Mouse (Mus musculus) hindbrain, embryonic 15.5 days (tissue): ENCODE data around the gene Pde2a. TPM values are rescaled to one million over a fixed set of nuclear protein-coding genes. Genes with fewer than 3 reads are reported as not detected.
"Not testable (repeated sequence)": the region's sequence is repeated elsewhere in the genome, so short reads cannot be mapped to it uniquely, and the experiment has no call there.

Experiments
- ATAC-seq: fragments of 200-750 bp; cut with Nextera tagmentation; 2 replicates; pipeline ENCODE4 v1.8.0; 2017; ENCODE audit warnings: low read depth, moderate number of reproducible peaks, moderate TSS enrichment; ENCODE audit not compliant: low FRiP score
- H3K27ac ChIP-seq: fragments of 300-500 bp; sonication (generic); replicated peaks from 2 replicates; pipeline ENCODE4 v1.5.1; 2015; ENCODE audit warnings: mild to moderate bottlenecking, inconsistent platforms
- H3K27me3 ChIP-seq: fragments of 300-500 bp; sonication (generic); 2 replicates; pipeline ENCODE4 v1.6.1; 2015; ENCODE audit warnings: control low read depth, inconsistent platforms
- H3K36me3 ChIP-seq: fragments of 300-500 bp; sonication (generic); 2 replicates; pipeline ENCODE4 v1.6.1; 2015; ENCODE audit warnings: control low read depth, inconsistent platforms
- H3K4me1 ChIP-seq: fragments of 300-500 bp; sonication (generic); replicated peaks from 2 replicates; pipeline ENCODE4 v1.6.1; 2015; ENCODE audit warnings: control low read depth, inconsistent platforms
- H3K4me2 ChIP-seq: fragments of 300-500 bp; sonication (generic); 2 replicates; pipeline ENCODE4 v1.6.1; 2015; ENCODE audit warnings: moderate library complexity, mild to moderate bottlenecking, inconsistent platforms
- H3K4me3 ChIP-seq: fragments of 300-500 bp; sonication (generic); 2 replicates; pipeline ENCODE4 v1.5.1; 2015; ENCODE audit warnings: mild to moderate bottlenecking, inconsistent platforms
- H3K9ac ChIP-seq: fragments of 300-500 bp; sonication (generic); 2 replicates; pipeline ENCODE4 v1.6.1; 2015; ENCODE audit warnings: inconsistent platforms
- H3K9me3 ChIP-seq: fragments of 300-500 bp; sonication (generic); 2 replicates; pipeline ENCODE4 v1.6.1; 2016; ENCODE audit warnings: control low read depth, inconsistent platforms
- WGBS: fragments of 180-500 bp; shearing (Covaris S2); methylation state at CpG from one replicate; pipeline ENCODE4 v1.1.7; 2015; 5-methylcytosine and 5-hydroxymethylcytosine counted together
- polyA plus RNA-seq: library from polyadenylated mRNA; unstranded; fragments of >200 nt; fragmentation: Nextera tagmentation; extraction: Ambion mirVana; gene quantifications from 2 replicates; pipeline ENCODE4 v1.2.1, GENCODE M21; 2015

Pde2a gene
- polyA plus RNA-seq, 1 experiment from 2014 or later, result 34.8 TPM

- Histone ChIP-seq H3K9me3 (no peaks in the 10 kb centered on the region), H3K4me3 (no peak overlapping the region), H3K4me2 (no peak overlapping the region), H3K36me3 (no peaks in the 10 kb centered on the region), H3K27me3 (no peaks in the 10 kb centered on the region), H3K4me1 (peaks cover 21% of the 10 kb centered on the region; the same call in 1 of the 2 replicates), H3K9ac (no peak overlapping the region), H3K27ac (no peak overlapping the region)
- ATAC-seq, result no peak
- WGBS, result 59% methylated on average over 14 of the region's 14 CpGs
Measured at GRCm38 (mm10) chr7:101538141-101538933, 116.8 kb downstream of the Pde2a start.

GRCm38 (mm10) chr7:101539774-101540173 lies 118.3 kb downstream of the Pde2a start:
- no peak for ATAC-seq

GRCm38 (mm10) chr7:101540684-101541083 lies 119.2 kb downstream of the Pde2a start:
- Histone ChIP-seq H3K4me2 (no peak overlapping the region), H3K36me3 (no peaks in the 10 kb centered on the region), H3K9ac (no peak overlapping the region), H3K4me1 (0 out of 2 replicates have a peak, but pooled peaks cover 1% of the 10 kb centered on the region), H3K27ac (no peak overlapping the region), H3K4me3 (no peak overlapping the region), H3K27me3 (no peaks in the 10 kb centered on the region), H3K9me3 (no peaks in the 10 kb centered on the region)
- ATAC-seq, result no peak
- WGBS, result 75% methylated on average over 5 of the region's 5 CpGs

More at GRCm38 (mm10) chr7:101539774-101540173, 118.3 kb downstream of the Pde2a start:
- Histone ChIP-seq H3K4me3 (no peak overlapping the region), H3K4me2 (no peak overlapping the region), H3K9me3 (no peaks in the 10 kb centered on the region), H3K36me3 (no peaks in the 10 kb centered on the region), H3K27ac (no peak overlapping the region), H3K27me3 (no peaks in the 10 kb centered on the region), H3K9ac (no peak overlapping the region), H3K4me1 (peaks cover 9% of the 10 kb centered on the region; the same call in 1 of the 2 replicates)
- WGBS, result 53% methylated on average over 9 of the region's 9 CpGs

- 8% methylated on average over 11 of the region's 11 CpGs for WGBS
- peak; percentile 68; the same call in 1 of the 2 replicates for ATAC-seq
- Histone ChIP-seq H3K4me1 (no peaks in the 10 kb centered on the region), H3K9me3 (no peaks in the 10 kb centered on the region), H3K27me3 (no peaks in the 10 kb centered on the region), H3K27ac (no peak overlapping the region), H3K4me3 (no peak overlapping the region), H3K36me3 (no peaks in the 10 kb centered on the region), H3K9ac (no peak overlapping the region), H3K4me2 (0 out of 2 replicates have a peak overlapping the region, but pooled peaks have one; percentile 19)
Measured at GRCm38 (mm10) chr7:101541132-101541531, 119.6 kb downstream of the Pde2a start.

- H3K4me2 ChIP-seq, result no peak overlapping the region
- no peaks in the 10 kb centered on the region for H3K4me1 ChIP-seq
- no peak for ATAC-seq
- WGBS, result 82% methylated on average over 10 of the region's 10 CpGs
- no peak overlapping the region for H3K9ac ChIP-seq
- no peaks in the 10 kb centered on the region for H3K36me3 ChIP-seq
- no peak overlapping the region for H3K4me3 ChIP-seq
- no peak overlapping the region for H3K27ac ChIP-seq
- H3K27me3 ChIP-seq, result no peaks in the 10 kb centered on the region
- H3K9me3 ChIP-seq, result no peaks in the 10 kb centered on the region
Measured at GRCm38 (mm10) chr7:101541734-101542133, 120.2 kb downstream of the Pde2a start.

- 86% methylated on average over 3 of the region's 3 CpGs for WGBS
- no peaks in the 10 kb centered on the region for H3K4me1 ChIP-seq
- no peak for ATAC-seq
Measured at GRCm38 (mm10) chr7:101547651-101548050, 126.2 kb downstream of the Pde2a start.

GRCm38 (mm10) chr7:101549266-101549665 lies 127.8 kb downstream of the Pde2a start:
- Histone ChIP-seq H3K9me3 (no peaks in the 10 kb centered on the region), H3K4me1 (no peaks in the 10 kb centered on the region), H3K4me3 (no peak overlapping the region), H3K9ac (no peak overlapping the region), H3K36me3 (no peaks in the 10 kb centered on the region), H3K27me3 (no peaks in the 10 kb centered on the region), H3K4me2 (no peak overlapping the region), H3K27ac (no peak overlapping the region)
- no peak for ATAC-seq
- WGBS, result 84% methylated on average over 3 of the region's 3 CpGs

More at GRCm38 (mm10) chr7:101547651-101548050, 126.2 kb downstream of the Pde2a start:
- no peak overlapping the region for H3K4me2 ChIP-seq
- H3K9me3 ChIP-seq, result no peaks in the 10 kb centered on the region
- no peak overlapping the region for H3K27ac ChIP-seq
- H3K27me3 ChIP-seq, result no peaks in the 10 kb centered on the region
- no peaks in the 10 kb centered on the region for H3K36me3 ChIP-seq
- no peak overlapping the region for H3K4me3 ChIP-seq
- no peak overlapping the region for H3K9ac ChIP-seq

- H3K4me2 ChIP-seq, result no peak overlapping the region
- H3K9ac ChIP-seq, result no peak overlapping the region
- H3K36me3 ChIP-seq, result no peaks in the 10 kb centered on the region
- no peak for ATAC-seq
- no peak overlapping the region for H3K4me3 ChIP-seq
- H3K9me3 ChIP-seq, result no peaks in the 10 kb centered on the region
- H3K27me3 ChIP-seq, result no peaks in the 10 kb centered on the region
- 78% methylated on average over 7 of the region's 7 CpGs for WGBS
- H3K4me1 ChIP-seq, result no peaks in the 10 kb centered on the region
- no peak overlapping the region for H3K27ac ChIP-seq
Measured at GRCm38 (mm10) chr7:101550686-101551485, 129.4 kb downstream of the Pde2a start.

GRCm38 (mm10) chr7:101551530-101551929 lies 130.0 kb downstream of the Pde2a start:
- no peaks in the 10 kb centered on the region for H3K27me3 ChIP-seq
- H3K9ac ChIP-seq, result no peak overlapping the region
- no peaks in the 10 kb centered on the region for H3K9me3 ChIP-seq
- no peak overlapping the region for H3K4me2 ChIP-seq
- WGBS, result 100% methylated on average over 1 of the region's 1 CpGs
- no peaks in the 10 kb centered on the region for H3K4me1 ChIP-seq
- no peak overlapping the region for H3K4me3 ChIP-seq
- no peak for ATAC-seq
- H3K27ac ChIP-seq, result no peak overlapping the region
- no peaks in the 10 kb centered on the region for H3K36me3 ChIP-seq

GRCm38 (mm10) chr7:101555473-101555872 lies 134.0 kb downstream of the Pde2a start:
- 93% methylated on average over 3 of the region's 3 CpGs for WGBS
- ATAC-seq, H3K9me3 ChIP-seq, H3K4me2 ChIP-seq, H3K27me3 ChIP-seq, H3K9ac ChIP-seq, H3K4me3 ChIP-seq, H3K4me1 ChIP-seq, H3K36me3 ChIP-seq, H3K27ac ChIP-seq: not testable (repeated sequence)

GRCm38 (mm10) chr7:101557391-101557790 lies 135.9 kb downstream of the Pde2a start:
- H3K27me3 ChIP-seq, result no peaks in the 10 kb centered on the region
- WGBS, result 89% methylated on average over 1 of the region's 1 CpGs
- no peaks in the 10 kb centered on the region for H3K4me1 ChIP-seq
- H3K36me3 ChIP-seq, result no peaks in the 10 kb centered on the region
- no peak overlapping the region for H3K4me3 ChIP-seq
- no peaks in the 10 kb centered on the region for H3K9me3 ChIP-seq
- no peak for ATAC-seq
- no peak overlapping the region for H3K27ac ChIP-seq
- no peak overlapping the region for H3K9ac ChIP-seq
- no peak overlapping the region for H3K4me2 ChIP-seq

- not testable (repeated sequence) for H3K4me2 ChIP-seq, H3K4me3 ChIP-seq, H3K36me3 ChIP-seq, H3K27ac ChIP-seq, ATAC-seq, H3K9me3 ChIP-seq, H3K27me3 ChIP-seq, H3K9ac ChIP-seq, H3K4me1 ChIP-seq
- WGBS, result 82% methylated on average over 5 of the region's 5 CpGs
Measured at GRCm38 (mm10) chr7:101559393-101559792, 137.9 kb downstream of the Pde2a start.
